Mouse (Mus musculus): ENCODE results near the gene Psg25. TPM values are rescaled to one million over a fixed set of nuclear protein-coding genes. Genes with fewer than 3 reads are reported as not detected.

The Psg25 gene
- polyA plus RNA-seq, 1 experiment from 2014 or later, result not detected

- WGBS, result 58% methylated on average over 1 of the region's 1 CpGs
- DNase-seq (ENCODE audit: low spot score), result no peak
These were observed 48.0 kb downstream of the Psg25 start, which contains the start of gene Psg26 for GRCm38 (mm10) chr7:18484077-18484476. Gene Psg26 (minus strand): TSS chr7:18484177.

More at GRCm38 (mm10) chr7:18484077-18484476, 48.0 kb downstream of the Psg25 start, which contains the start of gene Psg26:
- no peak within 1 kb of the TSS for H3K27ac ChIP-seq (ENCODE audit: low read depth, low read length)
- H3K36me3 ChIP-seq (ENCODE audit: control insufficient read depth, insufficient read depth, low read length), result no peaks in the 10 kb centered on the region
- H3K27me3 ChIP-seq (replicated peaks; ENCODE audit: control insufficient read depth, insufficient read depth, low read length), result no peaks in the 10 kb centered on the region
- no peak within 1 kb of the TSS for H3K4me3 ChIP-seq (ENCODE audit: low read depth, low read length)
- no peak for ATAC-seq
- H3K9ac ChIP-seq (ENCODE audit: low read length), result no peak within 1 kb of the TSS
- H3K4me1 ChIP-seq (ENCODE audit: control insufficient read depth, insufficient read depth, low read length), result no peaks in the 10 kb centered on the region
- H3K4me2 ChIP-seq (ENCODE audit: low read length), result no peak within 1 kb of the TSS
- H3K9me3 ChIP-seq (replicated peaks; ENCODE audit: control insufficient read depth, low read length), result no peaks in the 10 kb centered on the region

Other genes with a start within 250 kb of the Psg25 start
- not detected in 2 replicates for gene Psg18, start 177.3 kb downstream of the Psg25 start, polyA plus RNA-seq (2014; fragmentation: Nextera tagmentation; extraction: Ambion mirVana)
- not detected in 2 replicates for gene Psg28, start 100.2 kb downstream of the Psg25 start, polyA plus RNA-seq (2014; fragmentation: Nextera tagmentation; extraction: Ambion mirVana)
- gene Psg26, start 48.1 kb downstream of the Psg25 start, polyA plus RNA-seq (2014; fragmentation: Nextera tagmentation; extraction: Ambion mirVana), result not detected in 2 replicates
- gene Psg27, start 35.0 kb upstream of the Psg25 start, polyA plus RNA-seq (2014; fragmentation: Nextera tagmentation; extraction: Ambion mirVana), result not detected in 2 replicates
- not detected in 2 replicates for gene Psg23, start 84.2 kb upstream of the Psg25 start, polyA plus RNA-seq (2014; fragmentation: Nextera tagmentation; extraction: Ambion mirVana)
- gene Psg21, start 124.5 kb upstream of the Psg25 start, polyA plus RNA-seq (2014; fragmentation: Nextera tagmentation; extraction: Ambion mirVana), result not detected in 2 replicates
- not detected in 2 replicates for gene Psg20, start 153.9 kb upstream of the Psg25 start, polyA plus RNA-seq (2014; fragmentation: Nextera tagmentation; extraction: Ambion mirVana)
- gene Psg22, start 185.8 kb upstream of the Psg25 start, polyA plus RNA-seq (2014; fragmentation: Nextera tagmentation; extraction: Ambion mirVana), result not detected in 2 replicates